Mouse (Mus musculus): ENCODE results near the gene Cct5. TPM values are rescaled to one million over a fixed set of nuclear protein-coding genes. Genes with fewer than 3 reads are reported as not detected.
A peak's percentile ranks its signal among the peaks of the same experiment; 100 is the strongest.

Gene Cct5
- polyA plus RNA-seq, 1 experiment from 2014 or later = 504 TPM

DNA sequence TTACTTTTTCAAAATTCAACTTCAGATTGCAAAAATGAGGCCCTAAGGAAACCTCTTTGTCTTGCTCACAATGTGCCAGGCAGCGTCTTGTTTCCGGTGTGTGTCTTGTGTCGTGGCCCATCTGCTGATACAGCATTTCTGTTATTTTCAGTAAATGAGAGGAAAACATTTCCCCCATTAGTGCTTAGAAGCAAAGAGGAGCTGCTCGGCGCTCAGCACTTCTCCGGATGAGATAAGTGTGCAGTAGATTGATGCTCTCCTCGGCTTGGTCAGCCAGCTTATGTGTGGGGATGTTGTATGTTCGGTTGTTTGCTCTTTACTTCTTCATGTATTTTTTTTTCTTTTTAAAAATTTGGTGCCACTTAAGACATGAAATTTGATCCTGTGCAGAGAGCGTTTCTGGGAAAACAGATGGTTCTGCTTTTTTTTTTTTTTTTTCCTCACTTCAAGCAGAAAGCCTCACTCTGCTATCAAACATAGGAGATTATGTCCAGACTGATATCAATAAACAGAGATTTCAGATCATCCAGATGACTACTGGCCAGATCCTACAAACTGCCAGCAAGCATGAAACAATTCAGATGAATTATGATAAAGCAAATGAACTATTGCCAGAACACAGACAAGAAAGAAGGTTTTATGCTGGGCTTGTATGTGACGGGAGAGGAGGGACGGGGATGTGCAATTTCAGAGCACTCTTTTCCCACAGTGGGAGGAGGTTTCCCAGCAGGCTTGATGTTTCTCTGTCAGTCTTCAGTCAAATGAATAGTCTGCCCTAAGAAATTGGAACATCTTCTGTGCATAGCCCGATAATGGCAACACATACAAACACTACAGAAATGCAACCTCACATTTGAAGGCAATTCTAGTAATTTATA, 25.9 kb upstream of the Cct5 start:
- Histone ChIP-seq H3K4me2 (no peak overlapping the region), H3K4me3 (no peak overlapping the region), H3K9me3 (no peaks in the 10 kb centered on the region), H3K4me1 (peaks cover 7% of the 10 kb centered on the region; the same call in 1 of the 2 replicates), H3K9ac (no peak overlapping the region), H3K27me3 (replicated peaks) (no peaks in the 10 kb centered on the region), H3K27ac (0 out of 2 replicates have a peak overlapping the region, but pooled peaks have one; percentile 15), H3K36me3 (replicated peaks) (no peaks in the 10 kb centered on the region)
- 50% methylated on average over 12 of the region's 12 CpGs for WGBS
- ATAC-seq (replicated peaks) = no peak

DNA sequence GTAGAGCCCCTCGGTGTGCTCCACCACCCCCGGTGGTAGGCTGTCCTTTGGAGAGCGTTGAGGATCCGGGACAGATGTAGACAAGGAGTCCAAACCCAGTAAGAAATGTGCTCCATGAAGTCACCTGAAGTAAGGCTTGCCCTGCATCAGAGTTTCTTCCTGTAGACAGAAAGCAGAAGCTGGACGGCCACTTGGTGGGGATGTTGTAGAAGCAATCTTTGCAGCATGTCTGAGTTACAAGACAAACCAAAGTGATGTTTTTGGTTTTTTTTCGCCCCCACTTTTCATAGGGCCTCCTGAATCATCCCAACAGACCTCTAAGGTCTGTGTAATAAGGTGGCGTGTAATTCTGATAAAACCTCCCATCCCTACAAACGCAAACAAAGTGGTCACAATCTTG, 17.9 kb upstream of the Cct5 start:
- Histone ChIP-seq H3K27me3 (replicated peaks) (no peaks in the 10 kb centered on the region), H3K9ac (no peak overlapping the region), H3K4me2 (no peak overlapping the region), H3K36me3 (replicated peaks) (peaks cover 18% of the 10 kb centered on the region; the same call in 1 of the 2 replicates), H3K4me3 (no peak overlapping the region), H3K4me1 (no peaks in the 10 kb centered on the region), H3K27ac (no peak overlapping the region), H3K9me3 (no peaks in the 10 kb centered on the region)
- 94% methylated on average over 8 of the region's 8 CpGs for WGBS
- ATAC-seq (replicated peaks) = no peak; the same call in 1 of the 2 replicates

DNA sequence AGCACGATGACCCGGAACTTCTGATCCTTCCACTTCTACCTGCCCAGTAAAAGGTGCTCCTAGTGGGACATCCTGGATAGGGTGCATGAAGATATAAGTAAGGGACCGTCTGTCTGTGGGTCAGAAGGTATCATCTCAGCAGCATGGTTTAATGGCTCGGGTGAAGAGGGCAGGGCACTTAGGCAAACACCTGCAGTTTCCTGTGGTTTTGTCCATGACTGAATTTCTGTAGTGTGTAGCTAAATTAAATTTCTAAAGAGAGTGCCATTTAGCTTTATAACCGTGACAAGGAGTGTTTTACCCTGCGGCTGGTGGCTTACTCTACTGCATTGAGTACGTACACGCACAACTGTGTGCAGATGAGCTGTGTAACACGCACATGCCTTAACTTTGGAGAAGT, 15.7 kb upstream of the Cct5 start:
- no peak for ATAC-seq (replicated peaks)
- H3K9me3 ChIP-seq = no peaks in the 10 kb centered on the region
- H3K4me1 ChIP-seq = no peaks in the 10 kb centered on the region
- no peak overlapping the region for H3K4me2 ChIP-seq
- H3K27ac ChIP-seq = no peak overlapping the region
- H3K4me3 ChIP-seq = no peak overlapping the region
- no peak overlapping the region for H3K9ac ChIP-seq
- H3K36me3 ChIP-seq (replicated peaks) = peaks cover 18% of the 10 kb centered on the region; the same call in 1 of the 2 replicates
- WGBS = 93% methylated on average over 9 of the region's 9 CpGs
- H3K27me3 ChIP-seq (replicated peaks) = no peaks in the 10 kb centered on the region

DNA sequence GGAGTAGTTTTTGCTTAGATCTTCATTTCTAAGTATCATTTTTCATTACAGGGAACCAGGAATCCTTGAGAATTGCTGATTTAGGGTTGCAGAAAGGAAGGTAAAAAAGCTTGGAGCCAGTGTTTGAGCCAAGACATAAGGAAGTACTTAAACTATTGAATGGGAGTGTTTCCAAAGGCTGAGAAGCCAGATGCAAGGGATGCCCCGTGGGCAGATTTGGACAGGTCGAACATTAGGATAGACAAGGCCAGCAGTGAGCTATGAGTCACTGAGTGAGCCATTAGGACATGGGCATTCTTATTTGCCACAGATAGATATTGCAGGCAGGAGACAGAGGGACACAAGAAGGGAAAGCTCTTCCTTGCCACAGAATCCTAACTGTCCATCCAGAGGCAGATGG, 13.1 kb upstream of the Cct5 start:
- H3K9ac ChIP-seq = no peak overlapping the region
- H3K27ac ChIP-seq = no peak overlapping the region
- H3K4me2 ChIP-seq = no peak overlapping the region
- H3K9me3 ChIP-seq = no peaks in the 10 kb centered on the region
- WGBS = 92% methylated on average over 2 of the region's 2 CpGs
- no peak for ATAC-seq (replicated peaks)
- peaks cover 18% of the 10 kb centered on the region; the same call in 1 of the 2 replicates for H3K36me3 ChIP-seq (replicated peaks)
- no peaks in the 10 kb centered on the region for H3K27me3 ChIP-seq (replicated peaks)
- no peak overlapping the region for H3K4me3 ChIP-seq
- no peaks in the 10 kb centered on the region for H3K4me1 ChIP-seq

DNA sequence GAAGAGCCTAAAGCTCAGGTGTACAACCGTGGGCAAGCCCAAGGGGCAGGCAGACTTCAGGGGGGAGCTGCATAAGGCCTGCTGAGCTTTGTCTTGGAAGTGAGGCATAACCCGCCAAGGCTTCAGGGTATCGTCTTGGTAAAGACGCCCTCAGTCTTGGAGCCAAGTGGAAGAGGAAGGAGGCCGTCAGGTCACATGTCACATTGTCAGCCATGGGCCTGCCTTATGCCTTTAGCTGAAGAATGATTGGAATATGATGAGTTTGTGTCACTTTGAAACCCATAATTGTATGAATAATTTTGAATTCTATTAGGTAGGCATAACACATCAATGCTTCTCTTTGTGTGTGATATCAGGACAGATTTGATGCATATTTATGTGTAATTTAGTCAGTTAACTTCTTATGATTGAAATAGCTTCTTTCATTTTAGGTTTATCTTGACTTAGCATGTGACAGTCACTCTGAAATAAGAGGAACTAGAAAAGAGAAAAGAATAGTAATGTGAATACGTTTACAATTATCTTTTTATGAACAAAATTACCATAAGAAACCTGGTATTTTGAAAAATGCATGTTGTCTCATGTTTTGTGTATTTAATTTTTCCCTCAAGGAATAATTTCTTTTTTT, 12.3 kb upstream of the Cct5 start:
- H3K4me2 ChIP-seq = no peak overlapping the region
- no peak for ATAC-seq (replicated peaks)
- WGBS = 92% methylated on average over 6 of the region's 6 CpGs

DNA sequence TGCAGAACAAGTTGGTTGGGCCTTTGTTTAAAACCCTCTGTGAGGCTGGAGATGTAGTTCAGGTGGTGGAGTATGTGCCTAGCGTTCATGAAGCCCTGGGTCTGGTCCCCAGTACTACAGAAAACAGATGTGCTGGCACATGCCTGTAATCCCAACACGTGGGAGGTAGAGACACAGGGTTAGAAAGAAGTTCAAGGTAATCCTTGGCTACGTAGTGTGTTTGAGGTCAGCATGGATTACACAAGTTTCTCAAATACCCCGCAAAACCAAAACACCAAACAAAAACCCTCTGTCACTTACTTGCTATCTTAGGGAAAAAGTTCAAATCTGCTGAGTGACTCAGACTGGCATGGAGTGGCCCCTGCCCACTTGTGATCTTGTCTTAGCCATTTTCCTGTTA, 10.4 kb upstream of the Cct5 start:
- WGBS = 96% methylated on average over 4 of the region's 4 CpGs
- H3K27ac ChIP-seq = no peak overlapping the region

More for the DNA sequence above, 12.3 kb upstream of the Cct5 start:
- Histone ChIP-seq H3K4me1 (no peaks in the 10 kb centered on the region), H3K36me3 (replicated peaks) (peaks cover 14% of the 10 kb centered on the region; the same call in 1 of the 2 replicates), H3K27me3 (replicated peaks) (no peaks in the 10 kb centered on the region), H3K9me3 (no peaks in the 10 kb centered on the region), H3K27ac (no peak overlapping the region), H3K4me3 (no peak overlapping the region), H3K9ac (no peak overlapping the region)

DNA sequence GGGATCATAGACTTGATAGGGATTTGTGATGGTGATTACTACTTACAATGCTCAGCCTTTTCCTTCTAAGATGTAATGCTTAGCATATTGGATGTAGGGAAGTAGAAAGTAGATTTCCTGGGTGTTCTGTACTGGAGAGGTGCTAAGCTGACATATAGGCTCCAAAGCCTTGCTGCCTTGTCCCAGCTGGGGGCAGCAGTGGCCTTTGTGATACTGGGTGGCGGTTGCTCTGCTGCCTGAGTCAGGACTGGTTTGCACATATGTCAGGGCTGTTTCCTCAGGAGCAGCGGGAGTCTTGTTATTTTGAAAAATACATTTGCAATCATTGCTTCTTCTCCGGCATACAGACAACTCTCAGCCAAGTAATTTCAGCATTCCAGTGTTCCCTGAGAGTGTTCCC, 9.4 kb upstream of the Cct5 start:
- Histone ChIP-seq H3K27me3 (replicated peaks) (no peaks in the 10 kb centered on the region), H3K4me2 (no peak overlapping the region), H3K27ac (no peak overlapping the region), H3K9ac (no peak overlapping the region), H3K4me1 (no peaks in the 10 kb centered on the region), H3K4me3 (no peak overlapping the region), H3K9me3 (no peaks in the 10 kb centered on the region), H3K36me3 (replicated peaks) (no peaks in the 10 kb centered on the region)
- peak; percentile 68 for ATAC-seq (replicated peaks)
- WGBS = 80% methylated on average over 3 of the region's 3 CpGs

More for the DNA sequence above, 10.4 kb upstream of the Cct5 start:
- Histone ChIP-seq H3K27me3 (replicated peaks) (no peaks in the 10 kb centered on the region), H3K9ac (no peak overlapping the region), H3K4me1 (no peaks in the 10 kb centered on the region), H3K36me3 (replicated peaks) (peaks cover 4% of the 10 kb centered on the region; the same call in 1 of the 2 replicates), H3K4me3 (no peak overlapping the region), H3K9me3 (no peaks in the 10 kb centered on the region), H3K4me2 (no peak overlapping the region)
- ATAC-seq (replicated peaks) = no peak

DNA sequence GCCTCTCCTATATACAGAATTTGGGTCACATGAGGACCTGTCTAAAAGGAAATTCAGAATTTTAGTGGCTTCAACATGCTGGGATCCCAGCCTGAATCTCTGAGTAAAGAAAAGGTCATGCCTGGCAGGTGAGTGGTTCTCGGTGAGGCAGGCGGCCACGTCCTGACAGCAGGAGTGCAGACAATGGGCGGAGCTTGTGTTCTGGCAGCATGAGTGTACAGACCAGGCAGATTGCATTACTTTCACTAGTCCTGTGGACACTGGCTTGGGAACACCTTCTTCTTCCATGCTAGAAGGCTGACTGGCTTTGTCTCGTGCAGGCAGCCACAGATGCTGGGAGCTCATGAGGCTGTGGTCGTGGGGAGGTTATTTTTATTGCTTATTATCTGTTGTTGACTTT, 5.2 kb upstream of the Cct5 start:
- Histone ChIP-seq H3K9me3 (no peaks in the 10 kb centered on the region), H3K4me1 (peaks cover 8% of the 10 kb centered on the region), H3K4me3 (no peak overlapping the region), H3K27me3 (replicated peaks) (no peaks in the 10 kb centered on the region), H3K27ac (no peak overlapping the region), H3K36me3 (replicated peaks) (no peaks in the 10 kb centered on the region), H3K4me2 (no peak overlapping the region), H3K9ac (no peak overlapping the region)
- ATAC-seq (replicated peaks) = no peak
- WGBS = 81% methylated on average over 6 of the region's 6 CpGs

DNA sequence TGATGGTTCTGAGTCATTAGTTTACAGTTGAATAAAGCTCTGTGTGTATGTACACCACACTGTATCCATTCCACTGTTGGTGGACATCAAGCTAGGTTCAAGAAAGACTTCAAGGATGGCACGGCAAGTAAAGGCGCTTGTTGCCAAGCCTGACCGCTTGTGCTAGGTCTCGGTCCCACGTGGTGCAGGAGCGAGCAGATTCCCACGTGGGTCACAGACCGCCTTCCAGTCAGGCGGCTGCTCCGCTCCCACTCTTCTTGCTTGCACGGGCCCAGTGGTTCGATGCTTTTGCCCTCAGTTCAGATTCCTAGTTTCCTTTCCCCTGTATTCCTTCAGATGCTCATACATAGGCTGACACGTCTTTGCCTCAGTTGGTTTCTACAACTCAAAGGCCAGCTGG, 1.5 kb upstream of the Cct5 start:
- Histone ChIP-seq H3K4me2 (peak overlapping the region; percentile 48), H3K27ac (peak overlapping the region; percentile 98), H3K4me3 (peak overlapping the region; percentile 91), H3K27me3 (replicated peaks) (no peaks in the 10 kb centered on the region), H3K9ac (peak overlapping the region; percentile 93; the same call in 1 of the 2 replicates), H3K9me3 (no peaks in the 10 kb centered on the region), H3K36me3 (replicated peaks) (no peaks in the 10 kb centered on the region), H3K4me1 (peaks cover 28% of the 10 kb centered on the region)
- ATAC-seq (replicated peaks) = no peak
- 87% methylated on average over 13 of the region's 13 CpGs for WGBS

DNA sequence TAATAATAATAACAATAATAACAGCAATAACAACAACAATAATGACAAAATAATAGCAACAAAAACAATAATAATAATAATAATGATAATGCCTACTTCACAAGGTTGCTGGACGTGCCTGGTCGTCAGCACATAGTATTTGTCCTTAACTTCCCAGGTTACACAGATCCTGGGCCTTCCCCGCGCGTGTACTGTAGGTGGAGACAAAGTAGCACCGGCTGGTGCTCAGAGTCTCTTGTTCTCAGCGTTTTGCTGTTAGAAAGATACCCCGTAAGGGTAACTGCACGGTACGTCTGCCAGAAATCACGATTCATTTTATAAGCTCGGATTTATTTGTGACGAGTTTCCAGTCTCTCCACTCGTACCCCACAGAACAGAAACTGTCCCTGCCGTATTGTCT, 822 bp upstream of the Cct5 start:
- ATAC-seq (replicated peaks) = peak; percentile 85
- Histone ChIP-seq H3K4me2 (peak overlapping the region; percentile 48), H3K9ac (peak overlapping the region; percentile 93), H3K36me3 (replicated peaks) (peaks cover 4% of the 10 kb centered on the region; the same call in 1 of the 2 replicates), H3K4me3 (peak overlapping the region; percentile 91), H3K27ac (peak overlapping the region; percentile 98), H3K27me3 (replicated peaks) (no peaks in the 10 kb centered on the region), H3K4me1 (peaks cover 28% of the 10 kb centered on the region), H3K9me3 (no peaks in the 10 kb centered on the region)
- 3% methylated on average over 15 of the region's 15 CpGs for WGBS

DNA sequence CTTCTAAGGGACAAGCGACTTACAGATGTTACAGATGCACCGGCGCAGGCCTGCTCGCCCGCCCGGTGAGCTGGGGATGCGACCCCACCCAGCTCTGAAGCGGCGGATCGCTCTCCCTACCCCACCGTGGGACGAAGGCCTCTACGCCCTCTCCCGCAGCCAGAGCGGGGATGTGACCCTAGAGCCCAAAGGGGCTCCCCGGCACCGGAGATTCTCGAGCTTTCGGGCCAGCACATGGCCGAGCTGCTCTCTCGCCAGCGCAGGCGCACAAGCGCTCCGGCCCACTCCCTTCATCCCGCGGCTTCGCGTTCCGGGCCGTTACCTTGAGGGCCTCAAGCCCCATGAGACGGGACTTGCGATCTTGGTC, 342 bp downstream of the Cct5 start:
- H3K27me3 ChIP-seq (replicated peaks) = no peaks in the 10 kb centered on the region
- H3K4me1 ChIP-seq = peaks cover 28% of the 10 kb centered on the region
- peak; percentile 79 for ATAC-seq (replicated peaks)
- H3K36me3 ChIP-seq (replicated peaks) = peaks cover 6% of the 10 kb centered on the region; the same call in 1 of the 2 replicates
- H3K9ac ChIP-seq = peak overlapping the region; percentile 88
- WGBS = under 1% methylated on average over 33 of the region's 33 CpGs
- no peaks in the 10 kb centered on the region for H3K9me3 ChIP-seq
- peak overlapping the region; percentile 70 for H3K4me2 ChIP-seq
- H3K4me3 ChIP-seq = peak overlapping the region; percentile 91
- H3K27ac ChIP-seq = peak overlapping the region; percentile 98

DNA sequence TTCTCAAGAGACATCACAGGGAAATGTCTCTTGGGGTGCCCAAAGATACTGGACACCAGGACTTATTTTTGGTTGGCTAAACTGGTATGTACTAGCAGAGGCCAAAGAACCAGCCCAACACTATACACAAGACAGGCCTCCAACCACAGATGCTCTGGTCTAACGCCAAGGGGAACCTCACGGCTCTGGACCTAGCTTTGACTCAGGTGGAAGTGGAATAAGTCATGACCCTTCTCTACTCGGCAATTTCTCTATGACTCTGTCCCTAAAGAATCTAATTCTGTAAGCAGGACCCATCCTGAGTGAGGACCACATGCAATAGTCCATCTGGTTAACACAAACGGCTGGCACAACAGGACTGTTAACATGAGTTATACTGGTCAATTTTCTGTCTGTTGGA, 1.8 kb downstream of the Cct5 start:
- peak overlapping the region; percentile 91; the same call in 1 of the 2 replicates for H3K4me3 ChIP-seq
- no peak for ATAC-seq (replicated peaks)
- H3K9me3 ChIP-seq = no peaks in the 10 kb centered on the region
- H3K4me2 ChIP-seq = peak overlapping the region; percentile 70
- H3K27me3 ChIP-seq (replicated peaks) = no peaks in the 10 kb centered on the region
- no peak overlapping the region for H3K9ac ChIP-seq
- peaks cover 28% of the 10 kb centered on the region for H3K4me1 ChIP-seq
- peaks cover 18% of the 10 kb centered on the region; the same call in 1 of the 2 replicates for H3K36me3 ChIP-seq (replicated peaks)
- WGBS = 83% methylated on average over 4 of the region's 4 CpGs
- no peak overlapping the region for H3K27ac ChIP-seq
